Comparison of ENCODE assay signal across 19 mouse cellular contexts in the genomic region with DNA sequence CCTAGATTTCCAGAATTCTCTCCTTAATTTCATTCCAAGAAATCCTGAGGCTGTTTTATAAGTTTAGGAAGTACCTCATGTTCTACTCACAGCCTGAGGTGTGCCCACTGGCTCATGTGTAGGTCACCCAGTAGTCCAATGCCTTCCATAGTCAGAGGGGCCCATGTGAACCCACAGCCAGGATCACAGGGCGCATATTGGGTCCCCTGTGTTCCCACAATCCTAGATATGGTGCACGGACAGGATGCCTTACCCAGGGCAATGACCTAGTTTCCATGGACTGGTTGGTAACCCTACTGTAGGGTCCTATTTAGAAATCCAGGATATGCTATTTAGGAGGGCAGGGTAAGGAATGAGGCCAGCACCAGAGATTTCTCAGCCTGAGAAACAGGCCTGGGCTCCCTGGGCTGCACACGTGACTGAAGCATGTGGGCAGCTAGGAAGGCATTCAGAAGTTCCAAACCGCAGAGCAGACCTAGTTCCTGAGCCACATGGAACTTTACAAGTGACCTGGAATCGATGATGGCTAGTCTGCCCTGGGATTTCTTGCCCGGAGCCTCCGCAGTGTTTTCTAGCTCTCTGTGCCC.
DNase-seq lines count a peak whose midpoint lies in the region; ATAC-seq and TF ChIP-seq lines count a peak whose summit lies in the region.
"Had no signal": no experiment of that assay in that cellular context is flagged by ENCODE, and none has a peak within 500 bp of the region (broad histone marks: within the 10 kb centered on the region; RNA-seq: fewer than 3 reads in every experiment).

No protein-coding gene starts in this region.

- H3K4me3 ChIP-seq in layer of hippocampus, adult 2 months = no peak overlapping the region
- H3K4me3 ChIP-seq in limb, embryonic 15.5 days = no peak overlapping the region
- H3K4me3 ChIP-seq in hindbrain, embryonic 16.5 days (ENCODE audit: low read length) = no peak overlapping the region
- H3K4me3 ChIP-seq: embryonic facial prominence, embryonic 12.5 days; forebrain, embryonic 15.5 days; heart, embryonic 13.5 days had no signal

- H3K9ac ChIP-seq in limb, embryonic 15.5 days = no peak overlapping the region
- no peak overlapping the region for H3K9ac ChIP-seq in hindbrain, embryonic 16.5 days (ENCODE audit: low read depth, low read length)
- H3K9ac ChIP-seq: embryonic facial prominence, embryonic 12.5 days; forebrain, embryonic 15.5 days; heart, embryonic 13.5 days had no signal

- H3K4me1 ChIP-seq in limb, embryonic 15.5 days = peaks cover 42% of the 10 kb centered on the region
- no peaks in the 10 kb centered on the region for H3K4me1 ChIP-seq in hindbrain, embryonic 16.5 days (ENCODE audit: control insufficient read depth, insufficient read depth, low read depth, low read length)
- H3K4me1 ChIP-seq: forebrain, embryonic 15.5 days had no signal

- 73% methylated on average over 7 of the region's 7 CpGs for WGBS in limb, embryonic 15.5 days
- 93% methylated on average over 7 of the region's 7 CpGs for WGBS in hindbrain, embryonic 16.5 days

- TF ChIP-seq CTCF in layer of hippocampus, adult 2 months (conservative IDR thresholded peaks at IDR 0.05) = no peak

- peak overlapping the region; percentile 32 for H3K27ac ChIP-seq in layer of hippocampus, adult 2 months
- peak overlapping the region; percentile 75 for H3K27ac ChIP-seq in limb, embryonic 15.5 days
- no peak overlapping the region for H3K27ac ChIP-seq in hindbrain, embryonic 16.5 days (ENCODE audit: low read depth, low read length)
- H3K27ac ChIP-seq: embryonic facial prominence, embryonic 12.5 days; forebrain, embryonic 15.5 days; heart, embryonic 13.5 days; hindbrain, postnatal 0 days had no signal

- DNase-seq in frontal cortex, adult 2 months (ENCODE audit: extremely low spot score in 1 of 2, low spot score in 1 of 2) = no peak
- no peak for DNase-seq in layer of hippocampus, adult 2 months (ENCODE audit: low spot score in 2 of 2)
- DNase-seq in layer of hippocampus, postnatal 25 days (ENCODE audit: extremely low spot score in 1 of 2, low spot score in 1 of 2) = no peak
- peak; percentile 47 for DNase-seq in brain, adult 2 months (ENCODE audit: low read depth, low spot score)
- DNase-seq: adrenal gland, adult 2 months; adrenal gland, postnatal 25 days; cerebellum, adult 11 months; cerebellum, adult 8-10 months; cerebellum, postnatal 14 days; embryo, embryonic 11 days; heart, postnatal 36 days; kidney, adult 11 months had no signal

- peak; percentile 69; the same call in 1 of the 2 replicates for ATAC-seq in frontal cortex, adult (ENCODE audit: low TSS enrichment)
- no peak for ATAC-seq in limb, embryonic 15.5 days (ENCODE audit: insufficient number of reproducible peaks, low FRiP score, low TSS enrichment, low read depth)
- no peak for ATAC-seq in hindbrain, embryonic 16.5 days
- ATAC-seq: forebrain, embryonic 15.5 days; hindbrain, postnatal 0 days had no signal

- no peaks in the 10 kb centered on the region for H3K36me3 ChIP-seq in limb, embryonic 15.5 days
- H3K36me3 ChIP-seq in hindbrain, embryonic 16.5 days (ENCODE audit: control insufficient read depth, insufficient read depth, low read length) = no peaks in the 10 kb centered on the region
- H3K36me3 ChIP-seq: embryonic facial prominence, embryonic 12.5 days; forebrain, embryonic 15.5 days; heart, embryonic 13.5 days had no signal

- H3K4me2 ChIP-seq in limb, embryonic 15.5 days = no peak overlapping the region
- no peak overlapping the region for H3K4me2 ChIP-seq in hindbrain, embryonic 16.5 days (ENCODE audit: low read length)
- H3K4me2 ChIP-seq: embryonic facial prominence, embryonic 12.5 days; forebrain, embryonic 15.5 days; heart, embryonic 13.5 days had no signal

- no peaks in the 10 kb centered on the region for H3K9me3 ChIP-seq in limb, embryonic 15.5 days
- H3K9me3 ChIP-seq in hindbrain, embryonic 16.5 days (ENCODE audit: control insufficient read depth, low read length) = no peaks in the 10 kb centered on the region
- H3K9me3 ChIP-seq: embryonic facial prominence, embryonic 12.5 days; forebrain, embryonic 15.5 days; heart, embryonic 13.5 days had no signal

- no peaks in the 10 kb centered on the region for H3K27me3 ChIP-seq in limb, embryonic 15.5 days
- no peaks in the 10 kb centered on the region; the same call in 1 of the 2 replicates for H3K27me3 ChIP-seq in hindbrain, embryonic 16.5 days (replicated peaks; ENCODE audit: control insufficient read depth, insufficient read depth, low read length)
- H3K27me3 ChIP-seq: embryonic facial prominence, embryonic 12.5 days; forebrain, embryonic 15.5 days had no signal
